Mouse (Mus musculus) retina, postnatal 1 day (tissue): ENCODE measurements around the gene Gsdma2.

Experiments
- DNase-seq: peaks from one replicate; pipeline ENCODE4 v3.0.0-alpha.2; 2012

Gsdma2 gene

GRCm38 (mm10) chr11:98702323-98702722, 55.8 kb downstream of the Gsdma2 start:
- DNase-seq, result no peak

- DNase-seq, result no peak
These were observed 58.5 kb downstream of the Gsdma2 start for GRCm38 (mm10) chr11:98705021-98705420.
